Mouse (Mus musculus): ENCODE measurements around the gene Cyth1.

- peak in 1 of 2 experiments; percentile 50; a peak in 2 of 4 replicates for TF ChIP-seq CTCF (conservative IDR thresholded peaks at IDR 0.05 in 1 of 2, IDR thresholded peaks at IDR 0.05 in 1 of 2; ENCODE audit: low read depth in 2 of 2, low read length in 2 of 2)
- no peak for TF ChIP-seq HCFC1 (IDR thresholded peaks at IDR 0.05; ENCODE audit: low read depth, low read length)
- no peak for TF ChIP-seq MAFK (IDR thresholded peaks at IDR 0.05; ENCODE audit: insufficient replicate concordance, low read length)
- no peak for TF ChIP-seq TBP (conservative IDR thresholded peaks at IDR 0.05; ENCODE audit: low read depth, low read length)
- no peak for TF ChIP-seq CHD2 (IDR thresholded peaks at IDR 0.05; ENCODE audit: low read length)
- no peak for TF ChIP-seq USF1 (IDR thresholded peaks at IDR 0.05; ENCODE audit: low read depth, low read length)
- no peak for TF ChIP-seq MYC (IDR thresholded peaks at IDR 0.05; ENCODE audit: low read depth, low read length)
- no peak; the same call in 1 of the 2 replicates for TF ChIP-seq SMC3 (IDR thresholded peaks at IDR 0.05; ENCODE audit: low read depth, low read length)
- no peak for TF ChIP-seq JUN (IDR thresholded peaks at IDR 0.05; ENCODE audit: insufficient read depth, low read depth, low read length)
- TF ChIP-seq POLR2A (IDR thresholded peaks at IDR 0.05; ENCODE audit: low read depth, low read length), result no peak
- no peak for TF ChIP-seq MAX (IDR thresholded peaks at IDR 0.05; ENCODE audit: low read length)
- TF ChIP-seq GABPA (IDR thresholded peaks at IDR 0.05; ENCODE audit: insufficient replicate concordance, low read depth, low read length), result no peak
Observed at GRCm38 (mm10) chr11:118297967-118298366, 49.6 kb upstream of the Cyth1 start.
